Mouse (Mus musculus) small intestine, adult 10 weeks (tissue): Measurements from ENCODE around the gene Olfr993. TPM values are rescaled to one million over a fixed set of nuclear protein-coding genes. Genes with fewer than 3 reads are reported as not detected.

Experiments
- polyA plus RNA-seq: library from polyadenylated mRNA; stranded (reverse); fragments of 350-450 nt; fragmentation: Illumina TruSeq; extraction: RNeasy Lipid Tissue Mini Kit (QIAGEN cat#74804); gene quantifications from one replicate; pipeline ENCODE4 v1.2.3, GENCODE M21; 2014; ENCODE audit warnings: low replicate concordance

The Olfr993 gene
- not detected for polyA plus RNA-seq

DNA sequence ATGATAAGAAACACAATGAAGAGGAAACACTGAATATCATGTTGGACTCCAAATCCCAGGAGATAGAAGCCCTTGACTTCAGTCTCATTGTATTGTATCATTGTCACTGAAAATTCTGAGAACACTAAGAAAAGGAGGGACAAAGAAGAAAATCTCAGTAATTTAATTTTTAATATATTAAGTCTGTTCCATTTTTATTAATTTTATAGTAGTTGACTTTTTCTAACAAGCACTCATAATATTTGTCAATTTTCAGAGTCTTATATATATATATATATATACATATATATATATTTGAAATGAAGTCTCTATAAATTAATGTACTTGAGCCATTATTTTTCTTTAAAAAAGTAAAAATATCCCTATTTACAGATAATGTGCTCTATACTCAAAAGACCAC, at the start of gene Olfr993:
Gene Olfr993 (minus strand): TSS at position 101 of the 400 bp plus-strand sequence.

DNA sequence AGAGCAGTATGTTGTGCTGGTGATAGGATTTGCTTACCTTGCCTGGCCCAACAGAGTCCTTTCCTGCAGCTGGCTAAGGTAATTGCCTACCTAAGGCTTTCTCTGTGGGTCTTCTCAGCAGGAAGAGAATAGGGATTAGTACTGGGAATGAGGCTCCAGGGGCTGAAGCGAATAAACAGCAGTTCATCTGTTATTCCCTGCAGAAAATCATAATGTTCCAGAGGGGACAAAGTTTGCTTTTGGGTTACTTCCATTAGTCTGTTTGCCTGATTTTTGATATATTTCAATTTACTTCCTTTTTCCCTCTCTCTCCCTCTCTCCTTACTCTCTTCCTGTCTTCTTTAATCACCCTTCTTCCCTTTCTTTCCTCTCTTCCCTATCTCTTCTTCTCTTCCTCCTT, 28.9 kb upstream of the Olfr993 start, which contains the start of gene Olfr995:
Gene Olfr995 (minus strand): TSS at position 101 of the 400 bp plus-strand sequence.

DNA sequence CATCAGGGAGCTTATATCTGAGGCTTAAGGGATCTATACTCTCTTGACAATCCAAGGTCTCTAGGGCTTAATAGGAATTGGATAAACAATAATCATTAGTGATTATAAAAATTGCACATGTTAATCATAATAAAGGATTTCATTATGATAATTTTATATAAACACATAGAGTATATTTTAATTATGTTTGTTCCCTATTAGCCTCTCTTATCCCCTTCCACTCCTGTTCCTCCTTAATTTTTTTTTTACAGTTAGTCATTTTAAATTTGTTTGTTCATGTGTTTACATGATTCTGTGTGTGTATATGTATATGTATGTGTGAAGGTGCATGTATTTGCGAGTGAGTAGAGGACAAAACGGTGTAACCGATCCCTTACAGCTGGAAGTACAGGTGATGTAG, 21.7 kb upstream of the Olfr993 start, which contains the start of gene Olfr994:
Gene Olfr994 (minus strand): TSS at position 101 of the 400 bp plus-strand sequence.

DNA sequence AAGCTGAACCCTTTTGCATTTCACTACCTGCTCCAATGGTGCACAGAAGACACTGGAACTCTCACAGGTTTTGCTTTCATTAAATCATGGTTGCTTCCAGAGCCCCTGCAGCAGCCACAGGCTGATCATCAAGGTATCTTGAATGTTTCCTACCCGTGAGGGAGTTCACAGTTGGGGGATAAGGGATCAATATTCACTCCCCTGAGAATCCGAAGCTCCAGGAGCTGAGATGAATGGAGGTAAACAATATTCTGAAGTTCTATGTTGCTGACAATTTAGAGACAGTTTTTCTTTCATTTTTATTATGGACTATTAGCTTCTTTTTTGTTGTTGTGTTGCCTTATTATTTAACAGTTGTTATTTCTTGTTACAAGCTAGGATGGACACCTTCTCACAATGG, 5.3 kb downstream of the Olfr993 start, which contains the start of gene Olfr992:
Gene Olfr992 (minus strand): TSS at position 101 of the 400 bp plus-strand sequence.

Other genes starting within 250 kb of the Olfr993 start
- gene Lrrc55, start 217.7 kb downstream of the Olfr993 start, polyA plus RNA-seq = 3.0 TPM
- not detected for gene Olfr987, start 75.6 kb downstream of the Olfr993 start, polyA plus RNA-seq
- not detected for gene Olfr988, start 51.6 kb downstream of the Olfr993 start, polyA plus RNA-seq
- gene Olfr992, start 5.4 kb downstream of the Olfr993 start, polyA plus RNA-seq = not detected
- not detected for gene Olfr994, start 21.6 kb upstream of the Olfr993 start, polyA plus RNA-seq
- not detected for gene Olfr995, start 28.8 kb upstream of the Olfr993 start, polyA plus RNA-seq
- gene 4833423E24Rik, start 104.1 kb upstream of the Olfr993 start, polyA plus RNA-seq = 0.22 TPM
- gene Olfr996, start 164.3 kb upstream of the Olfr993 start, polyA plus RNA-seq = not detected
- not detected for gene Olfr998, start 174.1 kb upstream of the Olfr993 start, polyA plus RNA-seq
- gene Olfr1000, start 197.0 kb upstream of the Olfr993 start, polyA plus RNA-seq = not detected
- gene Olfr1002, start 235.8 kb upstream of the Olfr993 start, polyA plus RNA-seq = not detected
- not detected for gene Olfr154, start 249.6 kb upstream of the Olfr993 start, polyA plus RNA-seq